Mouse (Mus musculus) T-cell, adult 2 months (primary cell): ENCODE results near the gene Gmfg.

Source experiments
- DNase-seq: peaks from one replicate; pipeline ENCODE4 v3.0.0; 2022; ENCODE audit warnings: low spot score

The Gmfg gene

DNA sequence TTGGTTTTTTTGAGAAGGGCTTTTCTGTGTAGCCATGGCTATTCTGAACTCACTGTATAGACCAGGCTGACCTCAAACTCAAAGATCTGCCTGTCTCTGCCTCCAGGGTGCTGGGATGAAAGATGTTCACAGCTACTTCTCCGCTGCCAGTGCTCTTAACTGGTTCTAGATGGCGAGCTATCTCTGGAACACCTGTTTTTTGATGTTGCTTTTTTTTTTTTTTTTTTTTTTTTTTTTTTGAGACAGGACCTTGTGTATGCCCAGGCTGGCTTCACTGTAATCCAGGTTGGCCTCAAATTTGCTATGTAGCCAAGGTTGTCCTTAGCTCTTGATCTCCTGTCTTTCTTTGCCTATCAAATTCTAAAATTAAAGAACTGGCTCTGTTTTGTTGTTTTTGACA lies 1.5 kb downstream of the Gmfg start:
- no peak for DNase-seq

DNA sequence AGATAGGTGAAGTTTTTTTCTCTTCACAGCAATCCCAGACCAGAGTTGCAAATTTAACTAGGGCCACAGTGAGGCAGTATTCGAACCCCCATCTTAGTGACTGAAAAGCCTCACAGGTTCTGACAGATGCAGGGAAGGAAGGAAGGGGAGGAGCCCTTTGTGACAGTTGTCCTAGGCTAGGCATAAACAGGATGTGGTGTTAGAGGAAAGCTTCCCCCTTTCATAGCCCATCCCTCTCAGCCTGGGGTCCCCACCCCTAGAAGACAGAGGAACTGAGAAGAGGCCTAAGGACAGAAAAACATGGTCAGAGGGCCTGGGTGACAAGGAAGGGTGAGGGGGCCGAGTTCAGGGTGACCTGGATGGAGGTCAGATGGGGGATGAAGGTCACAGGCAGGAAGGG lies 3.5 kb downstream of the Gmfg start:
- peak; percentile 90 for DNase-seq

DNA sequence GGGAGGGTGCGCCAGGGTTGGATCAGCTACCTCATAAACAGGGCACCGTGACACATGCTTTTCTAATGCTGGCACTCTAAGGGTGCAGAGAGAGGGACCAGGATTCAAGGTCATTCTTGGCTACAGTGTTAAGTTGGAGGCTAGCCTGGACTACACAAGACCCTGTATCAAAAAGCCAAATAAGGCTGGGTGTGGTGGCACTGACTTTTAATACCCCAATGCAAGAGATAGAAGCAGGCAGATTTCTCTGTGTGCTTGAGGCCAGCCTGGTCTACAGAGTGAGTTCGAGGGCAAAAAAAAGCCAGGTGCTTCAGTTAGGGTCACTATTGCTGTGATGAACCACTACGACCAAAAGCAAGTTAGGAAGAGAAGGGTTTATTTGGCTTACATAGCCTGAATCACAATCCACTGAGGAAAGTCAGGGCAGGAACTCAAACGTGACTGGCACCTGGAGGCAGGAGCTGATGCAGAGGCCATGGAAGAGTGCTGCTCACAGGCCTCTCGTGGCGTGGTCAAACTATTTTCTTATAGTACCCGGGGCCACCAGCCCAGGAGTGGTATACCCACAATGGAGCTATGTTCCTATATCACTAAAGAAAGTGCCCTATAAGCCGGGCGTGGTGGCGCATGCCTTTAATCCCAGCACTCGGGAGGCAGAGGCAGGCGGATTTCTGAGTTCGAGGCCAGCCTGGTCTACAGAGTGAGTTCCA lies 4.7 kb downstream of the Gmfg start:
- no peak for DNase-seq

DNA sequence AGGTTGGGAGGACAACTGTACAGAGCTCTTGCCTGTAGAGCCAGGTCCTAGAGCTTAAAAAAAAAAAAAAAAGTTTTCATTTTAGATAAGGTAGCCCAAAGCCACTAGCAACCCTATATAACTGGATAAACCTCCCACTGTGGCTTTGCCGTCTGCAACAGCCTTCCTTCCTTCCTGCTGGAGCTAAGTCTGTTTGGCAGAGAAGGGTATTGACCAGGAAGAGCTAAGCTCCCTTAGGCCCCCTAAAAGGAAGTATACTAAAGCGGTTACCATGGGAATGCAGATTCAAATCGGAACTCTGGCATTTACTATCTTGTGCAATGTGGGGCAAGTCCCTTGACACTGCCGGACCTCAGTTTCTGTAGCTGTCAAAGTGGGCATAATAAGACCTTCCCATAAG lies 5.4 kb downstream of the Gmfg start:
- DNase-seq = no peak

DNA sequence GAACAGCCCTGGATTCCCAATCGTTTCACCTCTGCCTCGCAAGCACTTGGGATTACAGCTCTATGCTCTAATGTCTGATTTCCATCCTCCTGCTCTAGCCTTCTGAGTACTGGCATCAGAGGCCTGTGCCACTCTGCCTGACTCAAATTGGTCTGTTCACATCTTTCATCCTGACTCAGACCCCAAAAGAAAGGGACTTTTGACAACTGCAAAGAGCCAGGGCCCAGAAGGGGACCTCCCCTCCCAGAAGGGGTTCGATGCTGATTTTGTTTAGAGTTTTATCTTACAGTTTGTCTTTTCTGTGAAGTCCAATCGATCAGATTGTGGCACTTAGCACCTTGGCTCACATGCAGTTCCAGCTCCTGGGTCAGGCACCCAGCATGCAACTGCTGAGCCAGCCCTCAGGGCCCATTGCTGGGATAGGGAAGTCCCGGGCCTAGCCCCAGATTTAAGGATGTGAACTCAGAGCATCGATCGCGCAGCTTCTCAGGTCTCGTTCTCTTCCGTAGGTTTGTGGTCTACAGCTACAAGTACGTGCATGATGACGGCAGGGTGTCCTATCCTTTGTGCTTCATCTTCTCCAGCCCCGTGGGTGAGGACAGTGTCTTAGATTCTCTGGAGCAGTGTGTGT lies 7.2 kb downstream of the Gmfg start:
- DNase-seq = peak; percentile 45

DNA sequence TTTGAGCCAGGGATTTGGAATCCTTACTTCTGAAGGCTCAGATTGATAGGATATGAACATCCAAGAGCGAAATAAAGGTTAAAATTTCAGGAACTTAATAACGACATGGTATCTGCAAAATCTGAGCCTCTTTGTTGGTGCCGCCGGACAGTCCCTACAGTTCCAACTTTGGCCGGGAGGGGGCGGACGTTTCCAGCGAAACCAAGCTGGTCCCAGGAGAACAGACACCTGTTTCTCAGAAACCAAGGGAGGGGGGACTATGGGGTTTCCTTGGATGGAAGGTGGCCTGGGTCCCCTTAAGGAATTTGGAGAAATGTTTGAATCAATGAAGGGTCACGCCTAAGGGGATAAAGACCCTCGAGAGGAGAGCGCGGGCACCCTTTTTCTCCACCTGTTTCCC lies 9.2 kb downstream of the Gmfg start:
- DNase-seq = peak; percentile 74

DNA sequence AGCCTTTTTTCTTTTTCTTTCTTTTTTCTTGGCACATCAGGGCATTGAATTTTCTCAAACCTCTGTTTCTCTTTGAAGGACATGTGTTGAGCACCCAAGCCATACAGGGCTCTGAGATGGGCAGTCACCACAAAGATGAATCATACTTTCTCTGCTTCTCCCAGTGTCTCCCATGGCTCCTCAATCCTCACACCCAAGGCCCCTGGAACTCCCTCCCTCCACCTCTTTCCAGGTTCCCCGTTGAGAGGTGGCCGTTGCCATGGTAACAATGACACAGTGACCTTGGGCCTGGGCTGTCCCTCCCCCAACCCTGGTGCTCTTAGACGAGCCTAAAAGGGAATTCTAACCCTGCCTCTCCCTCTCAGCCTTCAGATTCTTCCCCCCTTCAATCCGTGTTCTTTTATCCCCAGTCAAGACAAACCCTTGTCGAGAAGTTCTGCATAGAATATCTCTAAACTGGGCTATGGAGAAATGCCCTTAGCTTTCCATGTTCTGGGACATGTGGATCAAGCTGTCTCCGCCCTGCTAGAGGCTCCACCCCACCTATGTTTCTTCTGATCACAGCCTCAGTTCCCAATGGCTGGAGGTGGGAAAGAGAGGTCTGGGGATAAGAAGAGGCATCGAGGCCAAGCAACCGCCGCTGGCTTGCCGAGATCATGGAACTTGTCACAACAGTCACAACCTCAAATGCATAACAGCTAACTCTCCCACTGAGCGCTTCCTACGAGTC lies 10.0 kb downstream of the Gmfg start:
- DNase-seq = no peak

DNA sequence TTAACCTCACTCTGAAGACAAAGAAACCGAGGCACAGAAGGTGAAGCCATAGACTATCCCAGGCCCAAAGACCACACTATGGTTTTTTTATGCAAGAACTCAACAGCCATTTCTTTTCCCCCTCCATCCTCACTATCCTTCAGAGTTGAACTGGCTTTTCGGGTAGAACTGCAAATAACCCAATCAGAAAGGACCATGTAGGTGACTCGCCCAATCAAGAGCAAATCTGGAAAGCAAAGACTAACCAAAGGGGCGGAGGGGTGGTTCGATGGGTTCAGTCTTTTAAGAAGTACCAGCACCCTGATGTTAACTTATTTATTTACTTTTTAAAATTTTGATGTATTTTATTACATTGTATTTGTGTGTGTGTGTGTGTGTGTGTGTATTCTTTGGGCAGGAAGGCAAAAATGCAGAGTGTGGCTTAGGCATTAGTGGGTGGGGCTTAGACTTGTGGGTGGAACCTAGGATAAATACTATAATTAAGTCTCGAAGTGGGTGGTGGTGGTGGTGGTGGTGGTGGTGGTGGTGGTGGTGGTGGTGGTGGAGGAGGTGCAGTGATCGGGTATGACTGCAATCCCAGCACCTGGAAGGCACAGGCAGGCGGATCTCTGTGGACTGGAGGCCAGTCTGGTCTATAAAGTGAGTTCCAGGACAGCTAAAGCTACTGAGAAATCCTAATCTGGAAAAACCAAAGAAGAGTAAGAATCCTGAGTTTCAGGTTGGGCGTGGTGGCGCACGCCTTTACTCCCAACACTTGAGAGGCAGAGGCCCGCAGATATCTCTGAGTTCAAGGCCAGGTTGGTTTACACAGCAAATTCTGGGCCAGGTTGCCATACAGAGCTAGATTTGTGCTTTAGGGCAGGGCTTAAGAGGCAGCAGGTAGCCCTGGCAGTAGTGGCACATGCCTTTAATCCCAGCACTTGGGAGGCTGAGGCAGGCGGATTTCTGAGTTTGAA lies 10.9 kb downstream of the Gmfg start:
- DNase-seq = no peak

DNA sequence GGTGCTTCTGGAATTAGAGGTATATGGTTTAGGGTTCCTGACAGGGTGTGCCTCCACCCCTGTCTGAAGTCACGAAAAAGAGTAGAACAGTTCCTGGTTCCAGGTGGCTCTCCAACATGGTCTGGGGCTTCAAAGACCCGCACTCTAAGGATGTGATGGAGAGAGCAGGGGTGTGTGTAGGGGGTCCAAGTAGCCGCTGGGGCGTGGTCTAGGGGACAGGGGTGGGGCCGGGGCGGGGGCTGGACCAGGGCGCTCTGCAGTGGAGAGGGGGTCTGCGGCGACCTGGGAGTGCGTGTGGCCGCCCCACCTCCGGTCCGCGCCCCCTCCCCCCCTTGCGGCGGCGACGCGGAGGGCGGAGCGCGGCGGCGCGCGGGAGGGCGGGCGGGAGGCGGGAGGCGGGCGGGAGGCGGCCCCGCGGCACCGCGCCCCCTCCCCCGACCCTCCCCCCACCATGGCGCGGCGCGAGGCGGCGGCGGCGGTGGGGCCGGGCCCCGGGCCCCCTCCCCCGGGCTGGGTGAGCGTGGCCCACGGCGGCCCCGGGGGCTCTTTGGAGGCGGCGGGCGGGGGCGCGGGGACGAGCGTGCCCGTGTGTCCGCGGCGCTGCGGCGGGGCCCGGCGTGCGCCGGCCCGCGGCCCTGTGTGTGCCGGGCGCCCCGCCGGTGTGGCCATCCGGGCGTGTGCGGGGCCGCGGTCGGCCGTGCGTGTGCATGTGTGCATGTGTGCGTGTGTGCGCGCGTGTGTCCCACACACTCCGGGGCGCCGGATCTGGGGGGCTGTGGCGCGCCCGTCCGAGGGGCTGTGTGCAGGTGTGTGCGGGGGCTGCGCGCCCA lies 14.5 kb downstream of the Gmfg start, which contains the start of gene Lrfn1:
TSS of gene Lrfn1 (plus strand) at position 450 of the 830 bp plus-strand sequence.
- no peak for DNase-seq

DNA sequence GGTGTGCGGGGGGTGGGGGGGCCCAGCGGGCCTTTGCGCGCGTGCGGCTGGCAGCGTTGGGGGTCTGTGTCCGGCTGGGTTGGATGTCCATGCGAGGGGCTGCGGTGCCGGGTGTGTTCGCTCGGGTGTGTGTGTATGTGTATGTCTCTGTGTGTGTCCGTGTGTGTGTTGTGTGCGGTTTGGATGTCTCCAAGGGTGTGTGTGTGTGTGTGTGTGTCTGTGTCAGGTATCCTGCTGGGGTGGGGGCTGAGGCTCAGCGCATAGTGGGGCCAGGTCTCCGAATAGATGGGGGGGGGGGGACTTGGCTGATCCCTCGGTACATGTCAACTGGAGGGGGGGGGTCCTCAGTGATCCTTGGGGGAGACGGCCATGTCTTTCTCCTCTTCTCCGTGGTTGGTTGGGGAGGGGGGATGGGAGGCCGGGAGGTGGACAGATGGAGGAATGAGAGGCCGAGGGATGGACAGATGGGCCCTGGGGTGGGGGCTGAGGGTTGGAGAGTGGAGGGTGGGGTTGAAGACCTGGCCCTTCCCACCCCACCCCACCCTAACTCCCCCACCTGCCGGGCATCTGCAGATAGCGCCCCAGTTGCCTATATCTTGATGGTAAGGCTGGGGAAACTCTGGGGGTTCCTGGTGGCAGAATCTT lies 15.2 kb downstream of the Gmfg start:
- no peak for DNase-seq

DNA sequence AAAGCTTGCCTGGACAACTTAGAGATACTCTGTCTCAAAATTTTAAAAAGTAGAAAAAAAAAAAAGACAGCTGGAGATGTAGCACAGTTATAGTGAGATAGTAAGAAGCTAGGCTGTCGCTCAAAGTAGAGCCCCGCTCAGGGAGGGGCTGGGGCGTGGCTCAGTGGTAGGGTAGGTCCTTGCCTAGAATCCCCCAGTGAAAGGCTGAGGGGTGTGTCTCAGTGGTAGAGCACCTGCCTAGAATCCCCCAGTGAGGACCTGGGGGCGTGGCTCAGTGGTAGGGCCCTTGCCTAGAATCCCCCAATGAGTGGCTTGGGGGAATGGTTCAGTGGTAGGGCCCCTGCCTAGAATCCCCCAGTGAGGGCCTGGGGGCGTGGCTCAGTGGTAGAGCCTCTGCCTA lies 23.1 kb downstream of the Gmfg start:
- DNase-seq = no peak

DNA sequence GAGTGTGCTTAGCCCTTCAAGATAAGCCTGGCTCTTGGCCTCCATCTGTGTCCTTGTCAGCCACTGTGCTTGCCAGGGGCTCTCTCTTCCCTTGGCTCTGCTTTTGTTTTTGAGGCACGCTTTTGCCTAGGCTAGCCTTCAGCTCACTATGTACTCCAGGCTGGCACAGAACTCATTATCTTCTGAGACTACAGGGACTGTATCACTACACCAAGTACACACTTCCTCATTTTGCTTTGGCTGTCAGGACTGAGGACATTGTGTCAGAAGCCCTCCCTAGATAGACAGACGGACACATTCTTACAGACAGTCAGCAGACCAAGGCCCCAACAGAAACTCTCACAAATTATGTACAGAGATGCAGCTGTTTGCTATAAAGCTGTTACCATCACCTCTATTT lies 25.5 kb downstream of the Gmfg start:
- DNase-seq = no peak

DNA sequence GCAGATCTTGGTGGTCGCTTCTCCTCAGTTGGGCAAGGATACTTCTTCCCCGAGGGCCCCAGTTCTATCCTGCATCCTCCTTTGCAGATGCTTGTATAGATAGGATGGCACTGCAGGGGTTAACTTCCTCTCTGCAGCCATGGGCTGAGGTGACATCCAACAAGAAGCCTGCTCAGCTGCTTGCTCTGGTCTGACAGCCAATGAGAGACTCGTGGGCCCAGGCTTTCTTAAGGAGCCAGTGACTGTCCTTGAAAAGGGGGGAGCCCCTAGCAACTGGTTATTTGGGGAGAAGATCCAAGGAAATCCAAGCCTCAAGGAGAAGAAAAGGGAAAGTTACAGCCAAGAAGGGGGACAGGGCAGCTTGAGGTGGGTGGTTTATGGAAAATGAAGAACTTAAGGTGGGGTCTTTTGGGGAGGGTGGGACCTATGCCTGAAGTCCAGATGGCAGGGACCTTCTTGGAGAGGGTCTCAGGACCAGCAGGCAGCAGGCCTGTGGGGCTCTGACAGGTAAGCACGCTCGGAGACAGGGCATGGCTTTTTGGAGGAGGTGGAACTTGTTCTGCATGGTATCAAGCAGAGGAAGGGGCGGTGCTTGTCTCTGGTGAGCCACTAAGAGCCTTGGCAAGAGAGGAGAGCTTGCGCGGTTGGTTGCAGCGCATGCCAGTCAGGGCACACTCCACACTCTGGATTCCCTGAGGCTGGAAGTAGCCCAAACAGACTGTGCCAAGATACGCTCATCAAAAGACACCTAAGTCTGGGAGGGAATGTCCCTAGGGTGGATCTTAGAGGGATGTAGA lies 27.4 kb downstream of the Gmfg start:
- DNase-seq = no peak

DNA sequence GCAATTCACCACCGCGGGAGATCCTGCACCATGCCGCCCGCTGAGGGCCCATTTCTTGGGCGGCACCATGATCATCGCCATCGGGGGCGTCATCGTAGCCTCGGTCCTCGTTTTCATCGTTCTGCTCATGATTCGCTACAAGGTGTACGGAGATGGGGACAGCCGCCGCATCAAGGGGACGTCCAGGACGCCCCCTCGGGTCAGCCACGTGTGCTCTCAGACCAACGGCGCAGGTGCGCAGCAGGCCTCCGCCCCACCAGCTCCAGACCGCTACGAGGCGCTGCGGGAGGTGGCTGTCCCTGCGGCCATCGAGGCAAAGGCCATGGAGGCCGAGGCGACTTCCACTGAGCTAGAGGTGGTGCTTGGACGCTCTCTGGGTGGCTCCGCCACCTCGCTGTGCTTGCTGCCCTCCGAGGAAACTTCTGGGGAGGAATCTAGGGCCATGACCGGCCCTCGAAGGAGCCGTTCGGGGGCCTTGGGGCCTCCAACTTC lies 29.5 kb downstream of the Gmfg start:
- no peak for DNase-seq

DNA sequence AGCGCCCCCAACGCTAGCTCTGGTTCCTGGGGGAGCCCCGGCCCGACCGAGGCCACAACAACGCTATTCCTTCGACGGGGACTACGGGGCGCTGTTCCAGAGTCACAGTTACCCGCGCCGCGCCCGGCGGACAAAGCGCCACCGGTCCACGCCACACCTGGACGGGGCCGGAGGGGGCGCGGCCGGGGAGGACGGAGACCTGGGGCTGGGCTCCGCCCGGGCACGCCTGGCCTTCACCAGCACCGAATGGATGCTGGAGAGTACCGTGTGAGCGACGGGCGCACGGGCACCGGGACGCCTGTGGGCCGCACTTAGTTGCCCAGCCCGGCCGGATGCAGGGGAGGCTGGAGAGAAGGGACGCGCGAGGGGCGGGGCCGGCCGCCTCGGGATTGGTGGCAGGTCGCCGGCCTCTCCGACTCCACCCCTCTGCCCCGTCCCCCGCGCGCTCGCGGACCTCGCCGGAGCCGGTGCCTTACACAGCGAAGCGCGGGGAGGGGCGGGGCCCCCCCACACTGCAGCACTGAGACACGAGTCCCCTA lies 30.0 kb downstream of the Gmfg start:
- no peak for DNase-seq

DNA sequence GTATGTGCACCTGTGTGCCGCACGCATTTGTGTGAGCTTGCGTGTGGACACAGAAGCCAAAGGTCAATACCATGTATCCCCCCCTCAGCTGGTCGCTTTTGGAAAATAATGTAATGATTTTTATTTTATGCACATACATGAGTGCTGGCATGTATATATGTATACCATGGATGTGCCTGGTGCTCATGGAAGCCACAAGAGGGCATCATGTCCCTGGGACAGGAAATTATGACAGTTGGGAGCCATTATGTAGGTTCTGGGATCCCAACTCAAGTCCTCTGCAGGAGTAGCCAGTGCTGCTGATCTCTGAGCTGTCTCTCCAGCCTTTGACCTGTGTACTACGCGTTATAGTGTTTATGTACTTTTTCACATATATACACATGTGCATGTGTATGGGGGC lies 38.9 kb downstream of the Gmfg start:
- DNase-seq = no peak

DNA sequence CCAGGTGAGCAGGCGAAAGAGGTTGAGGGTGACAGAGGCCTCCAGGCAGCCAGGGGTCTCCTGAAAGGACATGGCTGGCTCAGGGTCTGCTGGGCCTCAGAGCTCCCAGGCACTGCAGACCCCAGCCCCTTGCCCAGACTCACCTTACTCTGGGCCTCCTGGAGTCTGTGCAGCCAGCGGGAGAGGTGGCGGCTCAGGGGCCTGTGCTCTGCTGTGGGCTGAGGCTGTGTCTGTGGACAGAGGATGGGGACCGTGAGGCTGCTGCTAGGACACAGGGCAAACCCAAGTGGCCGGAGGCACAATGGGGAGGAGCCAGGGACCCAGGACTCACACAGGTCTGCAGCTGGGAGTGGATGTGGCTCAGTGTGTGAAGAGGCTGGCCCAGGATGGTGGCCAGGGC lies 40.1 kb downstream of the Gmfg start:
- no peak for DNase-seq

DNA sequence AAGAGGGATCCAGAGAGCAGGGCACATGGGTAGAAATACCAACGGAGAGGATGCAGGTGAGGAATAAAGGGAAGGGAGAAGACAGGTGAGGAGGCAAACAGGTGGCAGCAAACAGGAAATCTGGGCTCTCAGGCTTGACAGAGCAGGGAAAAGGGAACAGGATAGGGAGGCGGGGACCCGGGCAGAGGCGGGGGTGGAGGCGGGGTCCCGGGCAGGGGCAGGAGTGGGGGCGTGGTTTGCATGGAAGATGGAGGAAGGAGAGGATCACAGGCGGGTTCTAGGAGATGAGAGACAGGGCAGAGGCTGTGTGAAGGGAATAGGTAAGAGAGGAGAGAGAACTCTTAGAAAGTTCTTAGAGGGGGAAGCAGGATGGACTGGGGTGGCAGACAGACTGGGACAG lies 41.6 kb downstream of the Gmfg start:
- no peak for DNase-seq

DNA sequence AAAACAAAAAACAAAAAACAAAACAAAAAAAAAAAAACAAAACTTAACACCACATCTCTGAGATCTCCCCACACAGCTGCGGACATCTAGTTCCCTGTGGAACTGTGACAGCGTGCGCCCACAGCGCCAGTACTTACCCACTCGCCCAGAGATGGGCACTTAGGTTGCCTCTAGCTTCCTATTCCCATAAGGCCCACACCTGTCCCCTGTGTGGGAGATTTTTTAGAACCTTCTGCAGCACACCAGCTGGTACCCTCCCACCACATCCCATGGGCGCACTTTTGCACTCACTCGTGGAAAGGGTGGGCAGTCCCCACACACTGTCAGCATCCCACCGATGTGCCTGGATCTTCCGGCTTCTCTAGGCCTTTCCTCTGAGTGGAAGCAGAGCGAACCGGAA lies 45.6 kb downstream of the Gmfg start:
- DNase-seq = no peak
